Comparison of ENCODE assay signal across 8 mouse cellular contexts in genomic region chr1:133131936-133132335, GRCm38 (mm10). TPM values are rescaled to one million over a fixed set of nuclear protein-coding genes. Genes with fewer than 3 reads are reported as not detected.
DNase-seq lines count a peak whose midpoint lies in the region; ATAC-seq and TF ChIP-seq lines count a peak whose summit lies in the region.

No protein-coding gene starts in this region.

- under 1% methylated on average over 11 of the region's 11 CpGs for WGBS in forebrain, postnatal 0 days
- WGBS in midbrain, embryonic 14.5 days, result under 1% methylated on average over 11 of the region's 11 CpGs

- peak overlapping the region; percentile 98 for H3K27ac ChIP-seq in forebrain, postnatal 0 days (ENCODE audit: low read depth, low read length)
- H3K27ac ChIP-seq in midbrain, embryonic 14.5 days (replicated peaks; ENCODE audit: low read depth, low read length), result peak overlapping the region; percentile 95

- no peaks in the 10 kb centered on the region for H3K9me3 ChIP-seq in forebrain, postnatal 0 days (ENCODE audit: low read length)
- H3K9me3 ChIP-seq in midbrain, embryonic 14.5 days (ENCODE audit: control insufficient read depth, low read length), result no peaks in the 10 kb centered on the region

- H3K4me3 ChIP-seq in forebrain, postnatal 0 days (ENCODE audit: low read depth, low read length), result peak overlapping the region; percentile 96
- peak overlapping the region; percentile 95 for H3K4me3 ChIP-seq in midbrain, embryonic 14.5 days (replicated peaks; ENCODE audit: low read depth, low read length)

- no peak for ATAC-seq in forebrain, postnatal 0 days
- ATAC-seq in midbrain, embryonic 14.5 days (ENCODE audit: low FRiP score, low TSS enrichment), result no peak
- no peak for ATAC-seq in monocyte, adult 5-6 weeks (replicated peaks; ENCODE audit: insufficient number of reproducible peaks, low FRiP score, low TSS enrichment, poor library complexity, severe bottlenecking)

- TF ChIP-seq CTCF in forebrain, postnatal 0 days (IDR thresholded peaks at IDR 0.05; ENCODE audit: low read depth), result no peak

- peak overlapping the region; percentile 94 for H3K4me2 ChIP-seq in forebrain, postnatal 0 days (ENCODE audit: low read depth)
- H3K4me2 ChIP-seq in midbrain, embryonic 14.5 days (ENCODE audit: low read length), result peak overlapping the region; percentile 99

- peaks cover 2% of the 10 kb centered on the region for H3K36me3 ChIP-seq in forebrain, postnatal 0 days (ENCODE audit: insufficient read depth)
- peaks cover 5% of the 10 kb centered on the region for H3K36me3 ChIP-seq in midbrain, embryonic 14.5 days (ENCODE audit: control insufficient read depth, insufficient read depth, low read length)

- no peaks in the 10 kb centered on the region for H3K27me3 ChIP-seq in forebrain, postnatal 0 days (ENCODE audit: insufficient read depth, low read length)
- H3K27me3 ChIP-seq in midbrain, embryonic 14.5 days (ENCODE audit: control insufficient read depth, insufficient read depth, low read length), result no peaks in the 10 kb centered on the region

- peak overlapping the region; percentile 97 for H3K9ac ChIP-seq in forebrain, postnatal 0 days
- H3K9ac ChIP-seq in midbrain, embryonic 14.5 days (replicated peaks; ENCODE audit: low read length), result peak overlapping the region; percentile 79

- peak; percentile 13 to 35 for DNase-seq in layer of hippocampus, postnatal 14 days (ENCODE audit: low spot score in 2 of 2)
- no peak for DNase-seq in layer of hippocampus, postnatal 36 days
- DNase-seq in adipocyte (ENCODE audit: low spot score), result peak; percentile 49
- no peak for DNase-seq in forebrain, postnatal 0 days
- DNase-seq in kidney, postnatal 10 days, result peak; percentile 43
- DNase-seq in midbrain, embryonic 14.5 days, result peak; percentile 29
- no peak for DNase-seq in embryo, embryonic 10 days (ENCODE audit: low spot score)

- H3K4me1 ChIP-seq in forebrain, postnatal 0 days (ENCODE audit: insufficient read depth), result peaks cover 30% of the 10 kb centered on the region; the same call in 1 of the 2 replicates
- peaks cover 41% of the 10 kb centered on the region for H3K4me1 ChIP-seq in midbrain, embryonic 14.5 days (ENCODE audit: control insufficient read depth, insufficient read depth, low read length)

RNA-seq across cellular contexts. Expression of gene Ppp1r15b, which starts 1.0 kb away (rescaled TPM):
- 10 to 100 TPM; 45.3 to 45.9 TPM for total RNA-seq in layer of hippocampus, postnatal 14 days (2021)
- total RNA-seq in layer of hippocampus, postnatal 36 days (2021), result 10 to 100 TPM; 42.5 to 44.2 TPM
- 35.0 and 49.5 TPM in 2 replicates for total RNA-seq in forebrain, postnatal 0 days (2014; rRNA removed)
- polyA plus RNA-seq in forebrain, postnatal 0 days (2015; fragmentation: Nextera tagmentation; extraction: Ambion mirVana), result 13.9 and 18.7 TPM in 2 replicates
- 18.1 and 36.2 TPM in 2 replicates for polyA plus RNA-seq in midbrain, embryonic 14.5 days (2014; fragmentation: Nextera tagmentation; extraction: Ambion mirVana)
- total RNA-seq in monocyte, adult 5-6 weeks (2017), result 173 to 191 TPM (median 177 TPM) in 3 replicates

RNA-seq across cellular contexts. Expression of gene Plekha6, which starts 32.1 kb away (rescaled TPM):
- 10 to 100 TPM; 48.6 to 51.9 TPM for total RNA-seq in layer of hippocampus, postnatal 14 days (2021)
- total RNA-seq in layer of hippocampus, postnatal 36 days (2021), result 10 to 100 TPM; 48.4 to 51.8 TPM
- 23.2 and 28.6 TPM in 2 replicates for total RNA-seq in forebrain, postnatal 0 days (2014; rRNA removed)
- 3.4 and 5.7 TPM in 2 replicates for polyA plus RNA-seq in forebrain, postnatal 0 days (2015; fragmentation: Nextera tagmentation; extraction: Ambion mirVana)
- 18.4 and 25.4 TPM in 2 replicates for polyA plus RNA-seq in midbrain, embryonic 14.5 days (2014; fragmentation: Nextera tagmentation; extraction: Ambion mirVana)
- 5.7 to 6.3 TPM (median 5.7 TPM) in 3 replicates for total RNA-seq in monocyte, adult 5-6 weeks (2017)

Comparison
In these comparisons a context has a peak if more than half of its experiments do, and no peak if none do; other contexts are left out.
1. DNase-seq: peak in layer of hippocampus, postnatal 14 days (2 of 2), adipocyte (single experiment), kidney, postnatal 10 days (single experiment) and midbrain, embryonic 14.5 days (single experiment); none in layer of hippocampus, postnatal 36 days (0 of 2), forebrain, postnatal 0 days (single experiment) and embryo, embryonic 10 days (single experiment).